Mouse (Mus musculus) ES-Bruce4 (cell line): ENCODE measurements around the gene Gm28048. TPM values are rescaled to one million over a fixed set of nuclear protein-coding genes. Genes with fewer than 3 reads are reported as not detected.

ENCODE experiments used
- H3K27ac ChIP-seq: 2 replicates; pipeline ENCODE4 v1.5.1; 2012; ENCODE audit warnings: low read length, inconsistent platforms; ENCODE audit not compliant: insufficient read depth
- H3K27me3 ChIP-seq: 2 replicates; pipeline ENCODE4 v1.6.1; 2012; ENCODE audit warnings: mild to moderate bottlenecking, low read length, inconsistent platforms; ENCODE audit not compliant: control insufficient read depth, poor library complexity, insufficient read depth, severe bottlenecking
- H3K36me3 ChIP-seq: 2 replicates; pipeline ENCODE4 v1.6.1; 2012; ENCODE audit warnings: inconsistent platforms, mild to moderate bottlenecking, low read length, moderate library complexity; ENCODE audit not compliant: control insufficient read depth, poor library complexity, insufficient read depth, severe bottlenecking
- H3K4me1 ChIP-seq: one replicate; pipeline ENCODE4 v1.8.1; 2011; ENCODE audit warnings: low read length; ENCODE audit not compliant: control insufficient read depth, insufficient read depth
- H3K4me3 ChIP-seq: 2 replicates; pipeline ENCODE4 v1.5.1; 2011; ENCODE audit warnings: low read depth, mild to moderate bottlenecking, low read length
- H3K9ac ChIP-seq: 2 replicates; pipeline ENCODE4 v1.6.1; 2012; ENCODE audit warnings: low read depth, mild to moderate bottlenecking, inconsistent platforms; ENCODE audit not compliant: poor library complexity, severe bottlenecking
- H3K9me3 ChIP-seq: replicated peaks from 2 replicates; pipeline ENCODE4 v1.6.1; 2012; ENCODE audit warnings: mild to moderate bottlenecking, low read length, inconsistent platforms; ENCODE audit not compliant: control insufficient read depth, poor library complexity, insufficient read depth, severe bottlenecking
- CTCF ChIP-seq: IDR thresholded peaks from one replicate; pipeline ENCODE4 v1.8.1; 2011; ENCODE audit warnings: low read depth, low read length
- EP300 ChIP-seq: IDR thresholded peaks from 2 replicates; pipeline ENCODE4 v1.6.1; 2011; ENCODE audit warnings: low read depth, low read length; ENCODE audit not compliant: insufficient read depth
- POLR2A ChIP-seq: IDR thresholded peaks from one replicate; pipeline ENCODE4 v1.8.1; 2011; ENCODE audit warnings: low read length; ENCODE audit not compliant: insufficient read depth
- polyA plus RNA-seq: library from polyadenylated mRNA; stranded (reverse); fragments of >200 nt; gene quantifications from 2 replicates; pipeline ENCODE4 v1.2.4, GENCODE M21; 2011; ENCODE audit warnings: low read depth; ENCODE audit not compliant: missing spikeins, insufficient read depth, insufficient read length

Gene Gm28048
- 23.3 and 33.6 TPM in 2 replicates for polyA plus RNA-seq

DNA sequence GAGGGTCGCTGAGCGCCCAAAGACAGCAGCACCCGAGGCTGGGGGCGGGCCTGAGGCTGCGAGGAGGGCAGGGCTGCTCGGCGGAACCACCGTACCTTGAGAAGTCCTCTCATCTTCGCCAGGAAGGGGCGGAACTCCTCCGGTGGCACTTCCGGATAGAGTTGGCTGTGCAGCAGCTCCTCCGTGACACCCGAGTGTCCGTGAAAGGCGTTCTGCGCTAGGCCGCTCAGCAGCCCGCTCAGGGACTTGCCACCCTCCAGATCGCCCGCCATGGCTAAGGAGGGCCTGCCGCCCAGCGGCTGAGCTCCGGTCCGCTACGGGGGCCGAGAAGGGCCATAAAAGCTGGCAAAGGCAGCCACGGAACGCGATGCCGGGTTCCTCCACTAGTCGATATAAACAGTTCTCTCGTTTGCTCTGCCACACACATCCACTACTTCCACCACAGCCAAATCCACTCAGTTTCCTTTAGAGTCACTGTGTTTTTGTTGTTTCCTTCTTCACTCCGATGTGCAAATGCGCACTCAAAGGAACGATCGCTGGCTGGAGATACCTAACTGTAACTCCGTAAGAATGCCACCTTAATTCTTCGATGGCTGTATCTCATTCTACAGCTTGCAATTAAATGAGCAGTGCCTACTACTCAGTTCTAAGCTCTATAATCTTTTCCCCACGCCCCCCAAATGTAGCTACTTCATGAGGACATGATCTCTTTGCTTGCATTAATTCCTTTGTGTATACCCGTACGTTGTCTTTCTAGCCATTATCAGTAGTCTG is at the start of gene Gm28048, which contains the start of gene Commd1:
Gene Gm28048 (minus strand): TSS at position 107 of the 774 bp plus-strand sequence.
Gene Commd1 (minus strand): TSS at position 399 of the 774 bp plus-strand sequence.
- peak within 1 kb of the TSS; percentile 71 for H3K4me3 ChIP-seq
- no peaks in the 10 kb centered on the region for H3K9me3 ChIP-seq
- peak within 1 kb of the TSS; percentile 50 for H3K9ac ChIP-seq
- no peak for TF ChIP-seq POLR2A
- peak; percentile 9 for TF ChIP-seq CTCF
- TF ChIP-seq EP300, result 0 out of 2 replicates have a peak, but pooled peaks have one; percentile 18
- no peaks in the 10 kb centered on the region for H3K27me3 ChIP-seq
- peaks cover 8% of the 10 kb centered on the region for H3K36me3 ChIP-seq
- H3K27ac ChIP-seq, result peak within 1 kb of the TSS; percentile 58
- no peaks in the 10 kb centered on the region for H3K4me1 ChIP-seq

DNA sequence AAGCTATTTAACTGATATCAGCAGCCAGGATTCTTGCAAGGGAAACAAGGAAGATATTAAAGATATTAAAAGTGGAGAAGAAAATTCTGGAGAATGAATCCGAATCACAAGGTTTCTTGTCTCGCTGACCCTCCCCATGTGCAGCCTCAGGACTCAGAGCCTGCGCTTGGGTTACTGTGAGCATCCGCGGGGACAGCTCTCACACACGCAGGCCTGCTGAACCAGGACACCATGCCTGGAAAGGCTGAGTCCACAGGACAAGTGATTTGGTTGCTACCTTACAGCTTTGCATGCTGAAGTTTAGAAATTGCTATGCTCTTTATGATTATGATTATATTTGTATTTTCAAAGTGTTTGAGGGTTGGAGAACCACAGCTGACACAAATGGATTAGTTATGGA is 47.5 kb upstream of the Gm28048 start:
- TF ChIP-seq CTCF (no peak), POLR2A (no peak), EP300 (no peak)
- H3K4me3 ChIP-seq, result no peak overlapping the region
- H3K4me1 ChIP-seq, result no peaks in the 10 kb centered on the region
- H3K9ac ChIP-seq, result no peak overlapping the region
- H3K27me3 ChIP-seq, result no peaks in the 10 kb centered on the region
- H3K9me3 ChIP-seq, result no peaks in the 10 kb centered on the region
- no peaks in the 10 kb centered on the region for H3K36me3 ChIP-seq
- no peak overlapping the region for H3K27ac ChIP-seq

- Histone ChIP-seq H3K9ac (no peak overlapping the region), H3K27ac (no peak overlapping the region), H3K9me3 (no peaks in the 10 kb centered on the region), H3K4me1 (no peaks in the 10 kb centered on the region), H3K27me3 (no peaks in the 10 kb centered on the region), H3K4me3 (no peak overlapping the region), H3K36me3 (no peaks in the 10 kb centered on the region)
- TF ChIP-seq POLR2A (no peak), EP300 (no peak), CTCF (no peak)
Measured at GRCm38 (mm10) chr11:23028957-23029356, 47.1 kb upstream of the Gm28048 start.

DNA sequence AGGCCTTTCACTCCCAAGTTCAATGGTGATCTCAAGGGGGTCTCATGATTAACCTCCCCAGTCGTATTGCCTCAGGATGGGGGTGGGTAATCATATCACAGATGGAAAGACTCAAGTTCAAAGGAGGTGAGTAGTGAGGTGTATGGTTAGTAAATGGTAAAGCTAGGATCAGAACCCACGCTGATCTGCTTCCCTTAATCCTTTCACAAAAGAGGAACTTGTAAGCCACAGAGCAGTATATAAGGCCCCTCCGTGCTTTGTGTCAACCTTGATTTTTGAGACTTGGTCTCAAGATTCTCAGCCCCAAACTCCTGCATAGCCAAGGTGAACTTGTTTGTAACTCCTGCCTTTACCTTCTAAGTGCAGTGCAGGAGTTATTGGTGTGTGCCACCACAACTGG is 42.3 kb upstream of the Gm28048 start:
- no peaks in the 10 kb centered on the region for H3K36me3 ChIP-seq
- TF ChIP-seq EP300 (no peak), POLR2A (no peak), CTCF (no peak)
- no peak overlapping the region for H3K9ac ChIP-seq
- no peaks in the 10 kb centered on the region for H3K4me1 ChIP-seq
- no peaks in the 10 kb centered on the region for H3K9me3 ChIP-seq
- no peak overlapping the region for H3K27ac ChIP-seq
- no peak overlapping the region for H3K4me3 ChIP-seq
- no peaks in the 10 kb centered on the region for H3K27me3 ChIP-seq

GRCm38 (mm10) chr11:23023155-23023554 is 41.3 kb upstream of the Gm28048 start:
- TF ChIP-seq POLR2A (no peak), EP300 (no peak), CTCF (no peak)
- no peak overlapping the region for H3K27ac ChIP-seq
- no peaks in the 10 kb centered on the region for H3K36me3 ChIP-seq
- no peak overlapping the region for H3K9ac ChIP-seq
- no peak overlapping the region for H3K4me3 ChIP-seq
- no peaks in the 10 kb centered on the region for H3K4me1 ChIP-seq
- no peaks in the 10 kb centered on the region for H3K27me3 ChIP-seq
- 0 out of 2 replicates have a peak, but pooled peaks cover 5% of the 10 kb centered on the region for H3K9me3 ChIP-seq

DNA sequence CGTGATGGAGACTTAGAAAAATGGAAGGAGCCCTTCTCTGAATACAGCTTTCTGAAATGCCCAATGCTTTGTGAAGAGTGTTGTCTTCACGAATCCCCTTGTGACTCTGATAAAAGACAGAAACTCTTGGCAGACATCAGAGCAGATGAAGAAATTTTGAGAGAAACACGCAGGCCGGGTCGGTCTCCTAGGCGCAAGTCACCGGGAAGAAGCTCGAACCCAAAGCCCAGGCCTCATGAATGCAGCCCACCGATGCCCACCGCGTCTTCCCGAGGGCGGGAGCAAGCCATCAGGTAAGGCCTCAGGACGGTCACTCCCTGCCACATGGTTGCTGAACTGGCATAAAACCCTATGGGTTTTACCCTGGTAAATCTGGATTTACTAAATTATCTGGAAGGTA is 39.0 kb upstream of the Gm28048 start:
- no peak overlapping the region for H3K9ac ChIP-seq
- no peaks in the 10 kb centered on the region for H3K36me3 ChIP-seq
- no peaks in the 10 kb centered on the region for H3K27me3 ChIP-seq
- H3K4me1 ChIP-seq, result no peaks in the 10 kb centered on the region
- H3K4me3 ChIP-seq, result no peak overlapping the region
- no peak overlapping the region for H3K27ac ChIP-seq
- H3K9me3 ChIP-seq, result 0 out of 2 replicates have a peak, but pooled peaks cover 5% of the 10 kb centered on the region
- TF ChIP-seq CTCF, result no peak
- TF ChIP-seq POLR2A, result no peak
- no peak for TF ChIP-seq EP300
